ENCODE assay signal across 8 mouse cellular contexts in genomic region chr14:119027130-119027529, GRCm38 (mm10).
DNase-seq lines count a peak whose midpoint lies in the region; ATAC-seq and TF ChIP-seq lines count a peak whose summit lies in the region.

No protein-coding gene starts in this region.

- H3K36me3 ChIP-seq in liver, postnatal 0 days (replicated peaks; ENCODE audit: insufficient read depth, low read length) = no peaks in the 10 kb centered on the region

- TF ChIP-seq CTCF in liver, postnatal 0 days (IDR thresholded peaks at IDR 0.05; ENCODE audit: low read depth) = peak; percentile 95

- H3K9me3 ChIP-seq in liver, postnatal 0 days (ENCODE audit: low read length) = no peaks in the 10 kb centered on the region

- no peak overlapping the region for H3K27ac ChIP-seq in liver, postnatal 0 days (ENCODE audit: low read depth)

- H3K27me3 ChIP-seq in liver, postnatal 0 days (ENCODE audit: insufficient read depth, low read length) = no peaks in the 10 kb centered on the region

- WGBS in liver, postnatal 0 days (ENCODE audit: insufficient replicate concordance) = 30% methylated on average over 4 of the region's 4 CpGs

- DNase-seq in CD8-positive naive resting alpha-beta T cell, adult 2 months (ENCODE audit: low read depth in 2 of 2, low spot score in 2 of 2) = peak; percentile 63 to 71
- peak; percentile 72 for DNase-seq in T-cell, adult 2 months (ENCODE audit: low spot score)
- DNase-seq in heart, adult 8-10 months (ENCODE audit: low spot score) = peak; percentile 59
- peak; percentile 69 for DNase-seq in kidney, postnatal 10 days
- peak; percentile 63 for DNase-seq in liver, postnatal 0 days
- DNase-seq in right cerebral cortex, adult 18-20 months = peak; percentile 61
- no peak for DNase-seq in MN1 (ENCODE audit: low spot score)

- no peak overlapping the region for H3K4me3 ChIP-seq in liver, postnatal 0 days (ENCODE audit: low read depth, low read length)

- H3K4me2 ChIP-seq in liver, postnatal 0 days (ENCODE audit: low read depth, low read length) = no peak overlapping the region

- H3K4me1 ChIP-seq in liver, postnatal 0 days (ENCODE audit: insufficient read depth) = no peaks in the 10 kb centered on the region

- TF ChIP-seq EP300 in liver, postnatal 0 days (IDR thresholded peaks at IDR 0.05; ENCODE audit: low read depth) = no peak

- peak; percentile 100 for ATAC-seq in common myeloid progenitor, adult 5-6 weeks (replicated peaks; ENCODE audit: low read depth, poor library complexity, severe bottlenecking)
- ATAC-seq in liver, postnatal 0 days = peak; percentile 76

- H3K9ac ChIP-seq in liver, postnatal 0 days (replicated peaks) = no peak overlapping the region
